Mouse (Mus musculus): ENCODE measurements around the gene Rex1bd.
A peak's percentile ranks its signal among the peaks of the same experiment; 100 is the strongest.
"Not testable (repeated sequence)": the region's sequence is repeated elsewhere in the genome, so short reads cannot be mapped to it uniquely, and the experiment has no call there.

The Rex1bd gene

GRCm38 (mm10) chr8:70529299-70529698 lies 22.7 kb upstream of the Rex1bd start:
- no peak for DNase-seq (ENCODE audit: low spot score)

- DNase-seq (ENCODE audit: low spot score), result no peak
Observed at GRCm38 (mm10) chr8:70528182-70528797, 21.7 kb upstream of the Rex1bd start.

GRCm38 (mm10) chr8:70527512-70528181 lies 21.1 kb upstream of the Rex1bd start, which contains the start of the genes Fkbp8 and Kxd1:
Gene Fkbp8, plus strand, starts transcription at chr8:70527724.
Gene Kxd1, minus strand, starts transcription at chr8:70527956.
- DNase-seq (ENCODE audit: low spot score), result peak; percentile 99

GRCm38 (mm10) chr8:70527111-70527511 lies 20.6 kb upstream of the Rex1bd start:
- no peak for DNase-seq (ENCODE audit: low spot score)

GRCm38 (mm10) chr8:70522592-70523403 lies 16.2 kb upstream of the Rex1bd start:
- DNase-seq (ENCODE audit: low spot score), result peak; percentile 96

GRCm38 (mm10) chr8:70519606-70520005 lies 13.1 kb upstream of the Rex1bd start:
- no peak for DNase-seq (ENCODE audit: low spot score)

GRCm38 (mm10) chr8:70519043-70519442 lies 12.5 kb upstream of the Rex1bd start:
- no peak for DNase-seq (ENCODE audit: low spot score)

- DNase-seq (ENCODE audit: low spot score), result no peak
Observed at GRCm38 (mm10) chr8:70517940-70518643, 11.5 kb upstream of the Rex1bd start.

GRCm38 (mm10) chr8:70513441-70513840 lies 6.9 kb upstream of the Rex1bd start:
- no peak for DNase-seq (ENCODE audit: low spot score)

- DNase-seq (ENCODE audit: low spot score), result no peak
Observed at GRCm38 (mm10) chr8:70512253-70512903, 5.8 kb upstream of the Rex1bd start.

GRCm38 (mm10) chr8:70511770-70512169 lies 5.2 kb upstream of the Rex1bd start:
- no peak for DNase-seq (ENCODE audit: low spot score)

GRCm38 (mm10) chr8:70511174-70511573 lies 4.6 kb upstream of the Rex1bd start:
- not testable (repeated sequence) for DNase-seq (ENCODE audit: low spot score)

- DNase-seq (ENCODE audit: low spot score), result peak; percentile 96
Observed at GRCm38 (mm10) chr8:70510228-70510915, 3.8 kb upstream of the Rex1bd start, which contains the start of gene Uba52. Gene Uba52, minus strand, starts transcription at chr8:70510801.

GRCm38 (mm10) chr8:70509281-70509952 lies 2.9 kb upstream of the Rex1bd start:
- DNase-seq (ENCODE audit: low spot score), result no peak

GRCm38 (mm10) chr8:70507027-70507393 lies 458 bp upstream of the Rex1bd start:
- DNase-seq (ENCODE audit: low spot score), result no peak

- DNase-seq (ENCODE audit: low spot score), result no peak
Observed at GRCm38 (mm10) chr8:70505698-70506327, 739 bp downstream of the Rex1bd start.

- peak; percentile 92 for DNase-seq (ENCODE audit: low spot score)
Observed at GRCm38 (mm10) chr8:70504851-70505250, 1.7 kb downstream of the Rex1bd start.

GRCm38 (mm10) chr8:70504291-70504716 lies 2.2 kb downstream of the Rex1bd start:
- peak; percentile 82 for DNase-seq (ENCODE audit: low spot score)

GRCm38 (mm10) chr8:70503062-70503750 lies 3.3 kb downstream of the Rex1bd start:
- DNase-seq (ENCODE audit: low spot score), result peak; percentile 84

All from testis, postnatal 10 days (tissue).